Mouse (Mus musculus): ENCODE measurements at regions not wholly inside any gene's neighbourhood (a gene's known extent, or its start where the extent isn't known, plus 50 kb on each side); places are given as distances from the start of the nearest gene placed in this dataset.

GRCm38 (mm10) chr7:71837845-71838244 lies 468.6 kb downstream of the Mctp2 start:
- Histone ChIP-seq H3K4me2 (replicated peaks; ENCODE audit: low read depth, low read length) (no peak overlapping the region), H3K4me1 (ENCODE audit: insufficient read depth, low read depth, low read length) (no peaks in the 10 kb centered on the region), H3K9me3 (ENCODE audit: low read length) (no peaks in the 10 kb centered on the region), H3K27ac (ENCODE audit: low read length) (no peak overlapping the region), H3K4me3 (ENCODE audit: low read depth, low read length) (no peak overlapping the region), H3K27me3 (replicated peaks; ENCODE audit: insufficient read depth, low read length) (no peaks in the 10 kb centered on the region), H3K36me3 (ENCODE audit: insufficient read depth, low read length) (no peaks in the 10 kb centered on the region), H3K9ac (replicated peaks; ENCODE audit: low read depth) (no peak overlapping the region)
- TF ChIP-seq CTCF (IDR thresholded peaks at IDR 0.05) (no peak), EP300 (IDR thresholded peaks at IDR 0.05) (no peak)
- ATAC-seq = no peak
- peak; percentile 21 for DNase-seq (ENCODE audit: low spot score)
- WGBS = 56% methylated on average over 6 of the region's 6 CpGs

- 70% methylated on average over 3 of the region's 3 CpGs for WGBS
- no peak for ATAC-seq
Measured at GRCm38 (mm10) chr7:71831790-71832525, 474.4 kb downstream of the Mctp2 start.

GRCm38 (mm10) chr7:71829567-71829966 lies 476.8 kb downstream of the Mctp2 start:
- H3K36me3 ChIP-seq (ENCODE audit: insufficient read depth, low read length) = no peaks in the 10 kb centered on the region
- no peaks in the 10 kb centered on the region for H3K27me3 ChIP-seq (replicated peaks; ENCODE audit: insufficient read depth, low read length)
- ATAC-seq (no peak), DNase-seq (ENCODE audit: low spot score) (no peak)
- no peak overlapping the region for H3K27ac ChIP-seq (ENCODE audit: low read length)
- no peaks in the 10 kb centered on the region for H3K9me3 ChIP-seq (ENCODE audit: low read length)
- 43% methylated on average over 6 of the region's 6 CpGs for WGBS
- no peaks in the 10 kb centered on the region for H3K4me1 ChIP-seq (ENCODE audit: insufficient read depth, low read depth, low read length)
- TF ChIP-seq CTCF (IDR thresholded peaks at IDR 0.05) = no peak
- TF ChIP-seq EP300 (IDR thresholded peaks at IDR 0.05) = no peak
- H3K4me3 ChIP-seq (ENCODE audit: low read depth, low read length) = no peak overlapping the region
- no peak overlapping the region for H3K9ac ChIP-seq (replicated peaks; ENCODE audit: low read depth)
- H3K4me2 ChIP-seq (replicated peaks; ENCODE audit: low read depth, low read length) = no peak overlapping the region

More at GRCm38 (mm10) chr7:71831790-71832525, 474.4 kb downstream of the Mctp2 start:
- no peak for TF ChIP-seq CTCF (IDR thresholded peaks at IDR 0.05)
- TF ChIP-seq EP300 (IDR thresholded peaks at IDR 0.05) = no peak
- Histone ChIP-seq H3K4me2 (replicated peaks; ENCODE audit: low read depth, low read length) (no peak overlapping the region), H3K4me3 (ENCODE audit: low read depth, low read length) (no peak overlapping the region), H3K36me3 (ENCODE audit: insufficient read depth, low read length) (no peaks in the 10 kb centered on the region), H3K9me3 (ENCODE audit: low read length) (no peaks in the 10 kb centered on the region), H3K27ac (ENCODE audit: low read length) (no peak overlapping the region), H3K27me3 (replicated peaks; ENCODE audit: insufficient read depth, low read length) (no peaks in the 10 kb centered on the region), H3K9ac (replicated peaks; ENCODE audit: low read depth) (no peak overlapping the region), H3K4me1 (ENCODE audit: insufficient read depth, low read depth, low read length) (no peaks in the 10 kb centered on the region)
- DNase-seq (ENCODE audit: low spot score) = peak; percentile 11

- H3K27ac ChIP-seq (ENCODE audit: low read length) = no peak overlapping the region
- H3K9ac ChIP-seq (replicated peaks; ENCODE audit: low read depth) = no peak overlapping the region
- H3K36me3 ChIP-seq (ENCODE audit: insufficient read depth, low read length) = no peaks in the 10 kb centered on the region
- H3K4me3 ChIP-seq (ENCODE audit: low read depth, low read length) = no peak overlapping the region
- TF ChIP-seq CTCF (IDR thresholded peaks at IDR 0.05) = no peak
- H3K4me2 ChIP-seq (replicated peaks; ENCODE audit: low read depth, low read length) = no peak overlapping the region
- H3K27me3 ChIP-seq (replicated peaks; ENCODE audit: insufficient read depth, low read length) = no peaks in the 10 kb centered on the region
- no peaks in the 10 kb centered on the region for H3K4me1 ChIP-seq (ENCODE audit: insufficient read depth, low read depth, low read length)
- WGBS = 74% methylated on average over 11 of the region's 11 CpGs
- ATAC-seq = no peak
- DNase-seq (ENCODE audit: low spot score) = no peak
- no peaks in the 10 kb centered on the region for H3K9me3 ChIP-seq (ENCODE audit: low read length)
Measured at GRCm38 (mm10) chr7:71816138-71816537, 464.9 kb upstream of the Gm10295 start.

- no peaks in the 10 kb centered on the region for H3K27me3 ChIP-seq (replicated peaks; ENCODE audit: insufficient read depth, low read length)
- no peaks in the 10 kb centered on the region for H3K9me3 ChIP-seq (ENCODE audit: low read length)
- DNase-seq (ENCODE audit: low spot score) (no peak), ATAC-seq (no peak)
- no peak overlapping the region for H3K9ac ChIP-seq (replicated peaks; ENCODE audit: low read depth)
- no peak overlapping the region for H3K4me2 ChIP-seq (replicated peaks; ENCODE audit: low read depth, low read length)
- WGBS = 50% methylated on average over 7 of the region's 7 CpGs
- no peak overlapping the region for H3K27ac ChIP-seq (ENCODE audit: low read length)
- H3K4me3 ChIP-seq (ENCODE audit: low read depth, low read length) = no peak overlapping the region
- H3K36me3 ChIP-seq (ENCODE audit: insufficient read depth, low read length) = no peaks in the 10 kb centered on the region
- TF ChIP-seq EP300 (IDR thresholded peaks at IDR 0.05) (no peak), CTCF (IDR thresholded peaks at IDR 0.05) (no peak)
- no peaks in the 10 kb centered on the region for H3K4me1 ChIP-seq (ENCODE audit: insufficient read depth, low read depth, low read length)
Measured at GRCm38 (mm10) chr7:71794201-71794600, 442.9 kb upstream of the Gm10295 start.

- Histone ChIP-seq H3K27ac (ENCODE audit: low read length) (no peak overlapping the region), H3K9me3 (ENCODE audit: low read length) (no peaks in the 10 kb centered on the region), H3K4me3 (ENCODE audit: low read depth, low read length) (no peak overlapping the region), H3K4me1 (ENCODE audit: insufficient read depth, low read depth, low read length) (no peaks in the 10 kb centered on the region), H3K9ac (replicated peaks; ENCODE audit: low read depth) (no peak overlapping the region), H3K36me3 (ENCODE audit: insufficient read depth, low read length) (no peaks in the 10 kb centered on the region), H3K4me2 (replicated peaks; ENCODE audit: low read depth, low read length) (no peak overlapping the region), H3K27me3 (replicated peaks; ENCODE audit: insufficient read depth, low read length) (no peaks in the 10 kb centered on the region)
- TF ChIP-seq EP300 (IDR thresholded peaks at IDR 0.05) = no peak
- no peak for TF ChIP-seq CTCF (IDR thresholded peaks at IDR 0.05)
- no peak for DNase-seq (ENCODE audit: low spot score)
- no peak for ATAC-seq
Measured at GRCm38 (mm10) chr7:71788401-71788800, 437.1 kb upstream of the Gm10295 start.

All from lung, postnatal 0 days (tissue).